Mouse (Mus musculus) lung, adult 2 months (tissue): Measurements from ENCODE around the gene Odf3. TPM values are rescaled to one million over a fixed set of nuclear protein-coding genes. Genes with fewer than 3 reads are reported as not detected.

Experiments used
- DNase-seq: peaks from one replicate; pipeline ENCODE4 v3.0.0; 2022
- H3K4me1 ChIP-seq: fragments of 200-500 bp; 2 replicates; pipeline ENCODE4 v1.6.1; 2011; ENCODE audit warnings: low read length; ENCODE audit not compliant: control insufficient read depth, insufficient read depth
- H3K4me3 ChIP-seq: fragments of 200-500 bp; replicated peaks from 2 replicates; pipeline ENCODE3; 2011; ENCODE audit warnings: low read depth, mild to moderate bottlenecking, control low read depth, low read length; ENCODE audit errors: extremely low read depth
- CTCF ChIP-seq: fragments of 200-500 bp; IDR thresholded peaks from 2 replicates; pipeline ENCODE4 v1.5.1; 2011; ENCODE audit warnings: mild to moderate bottlenecking, low read length, control low read depth; ENCODE audit not compliant: insufficient read depth
- POLR2A ChIP-seq: fragments of 200-500 bp; IDR thresholded peaks from 2 replicates; pipeline ENCODE4 v1.6.1; 2011; ENCODE audit warnings: low read depth, mild to moderate bottlenecking, control low read depth, low read length, borderline replicate concordance; ENCODE audit errors: extremely low read depth
- WGBS: fragments of 180-500 bp; shearing (Covaris S2); methylation state at CpG from one replicate; pipeline ENCODE4 v1.1.7; 2018; 5-methylcytosine and 5-hydroxymethylcytosine counted together
- polyA plus RNA-seq: library from polyadenylated mRNA; depleted of rRNA; stranded (reverse); fragments of >200 nt; gene quantifications from 2 replicates; pipeline ENCODE4 v1.2.3, GENCODE M21; 2012

Odf3 gene
- polyA plus RNA-seq, 1 experiment, result 0.24 TPM

DNA sequence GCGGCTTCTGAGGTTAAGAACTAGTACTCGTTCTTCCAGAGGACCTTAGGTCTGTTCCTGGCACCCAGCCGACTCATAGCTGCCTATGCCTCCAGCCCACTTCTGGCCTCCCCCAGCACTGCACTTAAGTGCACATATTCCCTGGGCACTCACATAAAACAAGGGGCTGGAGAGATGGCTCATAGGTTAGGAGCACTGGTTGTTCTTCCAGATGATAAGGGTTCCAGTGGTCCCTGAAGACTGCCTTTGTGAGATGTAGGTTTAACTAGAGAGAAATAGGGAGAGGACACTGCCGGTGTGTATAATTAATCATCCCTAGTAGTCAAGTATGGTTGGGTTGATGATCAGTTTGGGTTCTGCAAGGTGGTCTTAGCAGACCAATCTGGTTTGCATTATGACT, 24.9 kb upstream of the Odf3 start:
- WGBS, result 84% methylated on average over 4 of the region's 4 CpGs
- H3K4me1 ChIP-seq, result no peaks in the 10 kb centered on the region
- H3K4me3 ChIP-seq, result no peak overlapping the region
- TF ChIP-seq POLR2A (no peak), CTCF (no peak)
- no peak for DNase-seq

DNA sequence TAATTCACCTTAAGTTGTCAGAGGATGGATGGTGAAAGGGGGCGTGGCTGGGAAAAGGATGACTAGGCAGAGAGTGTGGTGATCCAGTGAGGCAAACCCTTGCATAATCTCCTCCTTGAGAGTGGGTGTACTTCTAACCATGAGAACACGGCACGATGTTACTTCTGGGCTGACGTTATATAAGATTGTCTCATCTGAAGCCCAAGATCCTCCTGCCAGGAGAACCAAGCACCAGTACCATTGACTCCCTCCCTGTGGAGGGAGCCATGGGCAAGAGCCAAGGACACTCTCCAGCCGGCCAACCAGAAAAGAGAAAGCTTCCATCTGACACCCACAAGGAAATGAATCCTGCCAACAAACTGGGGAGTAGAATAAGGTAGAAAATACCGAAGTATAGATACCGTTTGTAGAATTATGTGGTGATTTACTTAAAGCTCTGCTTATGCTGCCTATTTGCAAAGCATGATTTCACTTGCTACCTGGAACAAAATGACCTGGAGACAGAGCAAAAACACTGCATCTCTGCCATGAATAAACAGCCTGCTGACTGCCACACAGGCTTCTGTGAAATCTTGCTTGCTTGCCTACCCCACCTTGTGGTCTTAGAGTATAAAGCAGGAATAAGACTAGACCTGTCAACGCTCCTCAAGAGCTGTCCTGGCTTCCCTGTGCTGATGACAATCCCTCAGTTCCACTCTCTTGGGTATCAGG, 19.3 kb upstream of the Odf3 start:
- no peak for DNase-seq
- WGBS, result 17% methylated on average over 8 of the region's 8 CpGs
- TF ChIP-seq CTCF (no peak), POLR2A (no peak)
- peak overlapping the region; percentile 13 for H3K4me3 ChIP-seq
- H3K4me1 ChIP-seq, result 0 out of 2 replicates have a peak, but pooled peaks cover 2% of the 10 kb centered on the region

DNA sequence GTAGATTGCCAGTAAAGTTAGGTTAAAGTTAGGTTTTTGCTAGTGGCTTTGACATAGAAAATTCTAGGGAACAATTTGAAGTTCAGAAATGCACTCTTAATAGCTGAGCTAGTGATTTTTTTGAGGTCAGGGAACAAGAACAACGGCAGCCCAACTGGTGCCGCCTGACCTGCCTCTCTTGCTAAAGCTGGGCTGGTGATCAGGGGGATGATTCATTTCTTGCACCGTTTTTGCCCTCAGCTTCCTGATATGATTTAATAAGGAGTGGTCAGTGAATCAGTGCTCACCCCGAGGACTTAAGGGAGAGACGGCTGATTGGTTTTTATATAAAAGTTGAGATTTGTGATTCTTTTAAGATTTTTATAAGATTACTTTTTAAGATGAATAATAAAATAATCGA, 16.2 kb upstream of the Odf3 start:
- no peak overlapping the region for H3K4me3 ChIP-seq

DNA sequence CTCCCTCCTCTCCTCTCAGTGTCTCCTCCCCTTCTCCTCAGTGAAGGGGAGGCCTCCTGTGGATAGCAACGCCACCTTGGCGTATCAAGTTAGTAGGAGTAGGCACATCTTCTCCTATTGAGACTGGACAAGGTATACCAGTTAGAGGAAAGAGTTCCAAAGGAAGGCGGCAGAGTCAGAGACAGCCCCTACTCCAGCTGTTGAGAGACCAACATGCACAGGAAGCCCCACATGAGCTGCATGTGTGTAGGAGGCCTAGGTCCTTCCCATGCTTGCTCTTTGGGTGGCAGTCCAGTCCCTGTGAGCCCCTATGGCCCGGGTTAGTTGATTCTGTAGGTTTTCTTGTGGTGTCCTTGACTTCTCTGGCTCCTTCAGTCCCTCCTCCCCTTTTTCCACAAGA, 14.3 kb upstream of the Odf3 start:
- no peaks in the 10 kb centered on the region for H3K4me1 ChIP-seq
- no peak for TF ChIP-seq POLR2A
- TF ChIP-seq CTCF, result no peak
- 84% methylated on average over 4 of the region's 4 CpGs for WGBS
- no peak overlapping the region for H3K4me3 ChIP-seq
- DNase-seq, result no peak

More for the DNA sequence above, 16.2 kb upstream of the Odf3 start:
- 52% methylated on average over 6 of the region's 6 CpGs for WGBS
- no peak for DNase-seq
- no peak for TF ChIP-seq CTCF
- no peak for TF ChIP-seq POLR2A
- H3K4me1 ChIP-seq, result 0 out of 2 replicates have a peak, but pooled peaks cover 2% of the 10 kb centered on the region

DNA sequence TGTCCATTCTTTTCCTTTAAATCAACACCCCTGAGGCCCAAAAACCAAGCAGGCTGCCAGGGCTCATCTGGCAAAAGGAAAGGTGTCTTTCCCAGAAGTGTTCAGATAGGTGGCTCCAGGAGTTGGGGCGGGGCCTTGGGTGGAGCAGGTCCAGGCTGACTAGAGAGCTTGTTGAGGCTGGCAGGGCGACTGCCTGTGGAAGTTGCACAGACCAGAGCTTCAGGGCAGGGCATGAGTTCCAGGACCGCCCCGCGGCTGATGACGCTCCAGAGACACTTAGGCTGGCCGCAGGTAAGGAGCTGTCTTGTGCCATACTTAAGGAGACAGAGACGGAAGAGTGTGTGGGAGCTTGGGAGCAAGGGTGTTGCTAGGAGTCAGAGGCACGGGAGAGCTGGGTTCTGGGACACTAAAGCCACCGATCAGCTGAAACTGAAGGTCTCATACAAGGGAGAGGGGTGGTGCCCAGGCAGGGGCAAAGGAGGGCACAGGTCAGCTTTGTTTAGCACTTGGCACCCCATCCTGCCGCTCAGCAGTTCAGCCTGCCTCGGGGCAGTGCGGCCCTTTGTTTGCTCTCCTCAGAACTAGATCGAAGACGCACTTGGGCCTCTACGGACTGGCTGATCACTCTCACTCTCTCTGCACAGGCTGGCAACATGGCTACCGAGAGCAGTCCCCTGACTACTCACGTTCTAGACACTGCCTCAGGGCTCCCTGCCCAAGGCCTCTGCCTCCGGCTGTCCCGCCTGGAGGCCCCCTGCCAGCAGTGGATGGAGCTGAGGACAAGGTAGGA, 12.4 kb upstream of the Odf3 start, which contains the start of gene Urah:
Gene Urah, plus strand, starts transcription at position 51 of the 790 bp plus-strand sequence.
- WGBS, result 43% methylated on average over 20 of the region's 20 CpGs
- Histone ChIP-seq H3K4me1 (no peaks in the 10 kb centered on the region), H3K4me3 (peak within 1 kb of the TSS; percentile 20)
- peak; percentile 52 for DNase-seq
- no peak for TF ChIP-seq POLR2A
- no peak for TF ChIP-seq CTCF

DNA sequence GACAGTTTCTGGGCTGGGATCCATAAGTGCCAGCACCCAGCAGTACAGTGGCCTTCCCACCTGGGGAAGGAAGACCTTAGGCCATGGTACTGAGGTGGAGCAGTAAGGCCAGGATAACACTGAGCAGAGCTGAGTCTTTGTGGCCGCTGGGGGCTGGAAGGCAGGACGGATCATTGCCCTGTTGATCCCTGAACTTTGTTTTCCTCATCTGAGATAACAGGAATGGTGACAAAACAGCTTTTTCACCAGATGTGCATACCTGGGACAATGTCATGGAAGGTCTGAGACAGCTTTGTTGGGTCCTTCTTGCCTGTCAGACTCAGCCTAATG, 11.9 kb upstream of the Odf3 start:
- H3K4me3 ChIP-seq, result peak overlapping the region; percentile 20
- DNase-seq, result no peak
- no peak for TF ChIP-seq POLR2A
- TF ChIP-seq CTCF, result no peak
- no peaks in the 10 kb centered on the region for H3K4me1 ChIP-seq
- WGBS, result 73% methylated on average over 2 of the region's 2 CpGs

DNA sequence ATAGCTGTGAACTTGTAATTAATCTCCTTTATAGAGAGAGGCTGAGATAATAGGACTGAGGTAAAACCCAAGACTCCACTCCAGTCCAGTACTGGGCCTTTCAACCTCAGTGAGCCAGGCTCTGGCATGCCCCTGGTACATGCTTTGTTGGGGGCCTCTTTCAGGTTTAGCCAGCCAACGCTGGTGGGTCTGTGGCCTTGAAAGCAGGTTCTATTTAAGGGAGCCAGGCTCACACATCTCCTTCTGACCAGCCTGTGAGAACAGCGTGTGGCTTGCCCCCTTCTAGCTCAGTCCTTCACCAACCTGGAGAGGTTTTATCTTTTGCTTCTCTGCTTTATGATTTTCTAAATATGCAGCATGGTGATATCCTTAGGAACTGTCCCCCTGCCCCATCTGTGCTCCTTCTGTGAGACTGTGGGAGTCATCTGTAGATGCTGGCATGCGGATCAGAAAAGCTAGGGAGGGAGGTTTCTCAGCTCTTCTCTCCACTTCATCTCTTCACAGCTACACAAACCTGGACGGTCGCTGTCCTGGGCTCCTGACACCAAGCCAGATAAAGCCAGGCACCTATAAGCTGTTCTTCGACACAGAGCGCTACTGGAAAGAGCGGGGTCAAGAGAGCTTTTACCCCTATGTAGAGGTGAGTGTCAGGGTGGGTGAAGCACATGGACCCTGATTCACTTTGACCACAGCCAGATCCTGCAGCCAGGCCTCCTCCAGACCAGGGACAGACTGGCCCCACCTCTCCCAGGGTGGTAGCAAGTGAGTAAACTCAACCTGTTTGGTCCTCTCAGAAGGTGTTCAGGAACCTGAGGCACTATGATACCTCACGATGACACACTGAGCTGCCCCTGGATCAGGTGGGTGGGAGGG, 11.1 kb upstream of the Odf3 start:
- no peak overlapping the region for H3K4me3 ChIP-seq
- no peak for DNase-seq
- TF ChIP-seq CTCF, result no peak
- no peak for TF ChIP-seq POLR2A
- WGBS, result 81% methylated on average over 9 of the region's 9 CpGs
- H3K4me1 ChIP-seq, result 0 out of 2 replicates have a peak, but pooled peaks cover 3% of the 10 kb centered on the region

DNA sequence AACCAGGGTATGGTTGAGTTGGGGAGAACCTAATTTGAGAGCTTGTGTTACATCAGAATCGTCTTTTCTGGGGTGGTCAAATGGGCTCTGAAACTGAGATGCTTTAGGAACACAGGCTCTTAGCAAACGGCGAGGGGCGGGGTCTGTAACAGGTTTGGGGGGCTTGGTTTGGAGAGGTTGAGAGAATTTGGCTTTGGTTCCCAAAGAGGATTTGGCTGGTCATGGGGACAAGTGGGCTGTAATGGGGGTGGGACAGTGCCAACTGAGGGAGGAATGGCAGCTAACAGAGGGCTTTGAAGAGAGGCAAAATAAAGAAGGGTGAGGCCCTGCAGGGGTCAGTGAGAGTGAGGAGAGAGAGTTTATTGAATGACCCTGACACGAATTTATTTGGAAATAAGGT, 8.0 kb upstream of the Odf3 start:
- DNase-seq, result no peak
- TF ChIP-seq CTCF, result no peak
- no peak for TF ChIP-seq POLR2A
- 59% methylated on average over 5 of the region's 5 CpGs for WGBS

DNA sequence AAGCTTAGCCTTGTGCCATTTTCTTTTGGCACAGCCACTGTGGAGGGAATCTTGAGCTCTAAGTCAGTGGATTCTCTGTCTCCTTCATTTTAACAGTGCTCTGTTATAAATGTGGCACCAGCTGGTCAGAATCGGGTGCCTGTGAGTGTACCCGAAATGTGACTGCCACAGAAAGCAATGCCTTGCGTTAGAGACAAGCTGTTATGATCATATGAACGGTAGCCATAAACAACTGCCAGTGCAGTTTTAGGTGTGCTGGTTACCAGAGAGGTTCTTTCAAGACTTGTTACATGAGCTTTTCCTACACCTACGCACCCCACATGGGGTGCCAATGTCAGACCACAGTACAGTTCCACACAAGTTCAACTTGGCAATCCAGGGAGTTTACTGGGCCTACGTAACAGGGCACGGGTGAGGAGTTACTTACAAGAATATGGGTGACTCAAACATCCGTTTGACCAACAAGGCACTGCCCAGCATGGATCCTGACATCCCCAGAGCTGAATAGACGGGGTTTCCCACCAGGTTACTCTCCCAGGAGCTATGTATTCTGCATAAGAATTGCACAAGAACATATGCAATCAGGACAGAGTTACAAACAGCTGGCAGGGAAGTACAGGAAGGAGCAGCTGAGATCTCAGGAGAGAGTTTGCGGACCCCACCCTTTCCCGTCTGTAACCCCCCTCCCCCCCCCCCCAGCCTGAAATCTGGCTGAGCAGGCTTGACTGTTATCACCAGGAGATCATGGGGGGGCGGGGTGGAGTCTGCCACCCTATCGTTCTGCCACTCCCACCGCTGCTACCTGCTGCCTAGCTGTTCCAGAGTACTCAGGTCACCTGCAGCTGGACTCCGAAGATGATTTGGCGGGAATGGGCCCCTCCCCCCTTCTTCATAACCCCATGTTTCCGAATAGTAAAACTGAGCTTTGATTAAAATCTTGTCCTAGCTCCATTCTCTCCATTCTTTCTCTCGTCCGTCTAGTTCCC, 6.6 kb upstream of the Odf3 start:
- no peak for DNase-seq
- 29% methylated on average over 19 of the region's 19 CpGs for WGBS
- H3K4me1 ChIP-seq, result peaks cover 3% of the 10 kb centered on the region; the same call in 1 of the 2 replicates
- no peak for TF ChIP-seq CTCF
- TF ChIP-seq POLR2A, result no peak
- no peak overlapping the region for H3K4me3 ChIP-seq

More for the DNA sequence above, 8.0 kb upstream of the Odf3 start:
- Histone ChIP-seq H3K4me3 (no peak overlapping the region), H3K4me1 (0 out of 2 replicates have a peak, but pooled peaks cover 3% of the 10 kb centered on the region)
